Mouse (Mus musculus) retina, postnatal 7 days (tissue): Measurements from ENCODE around the gene Snd1.

Experiments used
- DNase-seq: peaks from one replicate; pipeline ENCODE4 v3.0.0-alpha.2; 2012; ENCODE audit warnings: low read depth, low spot score

The Snd1 gene

GRCm38 (mm10) chr6:28963178-28963577, 488.2 kb downstream of the Snd1 start:
- DNase-seq, result no peak

GRCm38 (mm10) chr6:28965264-28965663, 490.3 kb downstream of the Snd1 start:
- no peak for DNase-seq

- DNase-seq, result no peak
These were observed 494.7 kb downstream of the Snd1 start for GRCm38 (mm10) chr6:28969615-28970014.

- no peak for DNase-seq
These were observed 495.8 kb downstream of the Snd1 start for GRCm38 (mm10) chr6:28970711-28971110.

- DNase-seq, result no peak
These were observed 499.6 kb downstream of the Snd1 start for GRCm38 (mm10) chr6:28974498-28974897.

- DNase-seq, result no peak
These were observed 500.2 kb downstream of the Snd1 start for GRCm38 (mm10) chr6:28975106-28975505.

- DNase-seq, result no peak
These were observed 503.1 kb downstream of the Snd1 start for GRCm38 (mm10) chr6:28978031-28978430.

- DNase-seq, result no peak
These were observed 503.9 kb downstream of the Snd1 start for GRCm38 (mm10) chr6:28978881-28979280.

GRCm38 (mm10) chr6:28979586-28979985, 504.6 kb downstream of the Snd1 start:
- DNase-seq, result no peak

- no peak for DNase-seq
These were observed 505.3 kb downstream of the Snd1 start for GRCm38 (mm10) chr6:28980219-28980618.

GRCm38 (mm10) chr6:28980750-28981584, 506.0 kb downstream of the Snd1 start:
- DNase-seq, result peak; percentile 47

- no peak for DNase-seq
These were observed 506.6 kb downstream of the Snd1 start for GRCm38 (mm10) chr6:28981585-28981948.

- no peak for DNase-seq
These were observed 507.2 kb downstream of the Snd1 start for GRCm38 (mm10) chr6:28981966-28982701.

- no peak for DNase-seq
These were observed 507.9 kb downstream of the Snd1 start for GRCm38 (mm10) chr6:28982817-28983216.
